8 mouse cellular contexts compared by ENCODE assay signal in genomic region chr19:43616889-43617288, GRCm38 (mm10). TPM values are rescaled to one million over a fixed set of nuclear protein-coding genes. Genes with fewer than 3 reads are reported as not detected.
DNase-seq lines count a peak whose midpoint lies in the region; ATAC-seq and TF ChIP-seq lines count a peak whose summit lies in the region.
"Had no signal": no experiment of that assay in that cellular context is flagged by ENCODE, and none has a peak within 500 bp of the region (broad histone marks: within the 10 kb centered on the region; RNA-seq: fewer than 3 reads in every experiment).

No protein-coding gene starts in this region.

- ATAC-seq in midbrain, postnatal 0 days (ENCODE audit: low FRiP score) = no peak
- ATAC-seq in forebrain, embryonic 16.5 days = peak; percentile 8; the same call in 1 of the 2 replicates
- no peak for ATAC-seq in limb, embryonic 14.5 days (ENCODE audit: low FRiP score, low read depth)
- no peak for ATAC-seq in stomach, postnatal 0 days (ENCODE audit: low FRiP score, low TSS enrichment)

- WGBS in midbrain, embryonic 10.5 days = under 1% methylated on average over 12 of the region's 12 CpGs
- WGBS in midbrain, postnatal 0 days = 1% methylated on average over 12 of the region's 12 CpGs
- WGBS in forebrain, embryonic 16.5 days = 1% methylated on average over 12 of the region's 12 CpGs
- 2% methylated on average over 12 of the region's 12 CpGs for WGBS in limb, embryonic 14.5 days
- 3% methylated on average over 12 of the region's 12 CpGs for WGBS in stomach, postnatal 0 days

- TF ChIP-seq EP300 in stomach, postnatal 0 days (optimal IDR thresholded peaks at IDR 0.05) = no peak

- peak overlapping the region; percentile 52 for H3K4me3 ChIP-seq in midbrain, embryonic 10.5 days
- no peak overlapping the region for H3K4me3 ChIP-seq in midbrain, postnatal 0 days (ENCODE audit: low read depth, low read length)
- H3K4me3 ChIP-seq in forebrain, embryonic 16.5 days (replicated peaks; ENCODE audit: low read length) = peak overlapping the region; percentile 47
- H3K4me3 ChIP-seq in limb, embryonic 14.5 days (replicated peaks; ENCODE audit: low read length) = peak overlapping the region; percentile 28; the same call in 1 of the 2 replicates
- peak overlapping the region; percentile 35 for H3K4me3 ChIP-seq in stomach, postnatal 0 days (ENCODE audit: low read depth, low read length)

- H3K4me2 ChIP-seq in midbrain, postnatal 0 days (ENCODE audit: low read depth, low read length, poor library complexity, severe bottlenecking) = no peak overlapping the region
- H3K4me2 ChIP-seq in forebrain, embryonic 16.5 days (ENCODE audit: low read length) = peak overlapping the region; percentile 66
- peak overlapping the region; percentile 37; the same call in 1 of the 2 replicates for H3K4me2 ChIP-seq in limb, embryonic 14.5 days (replicated peaks; ENCODE audit: low read depth, low read length, severe bottlenecking)
- peak overlapping the region; percentile 45; the same call in 1 of the 2 replicates for H3K4me2 ChIP-seq in stomach, postnatal 0 days (replicated peaks; ENCODE audit: low read depth)

- no peaks in the 10 kb centered on the region for H3K9me3 ChIP-seq in midbrain, embryonic 10.5 days (replicated peaks)
- H3K9me3 ChIP-seq in midbrain, postnatal 0 days (ENCODE audit: low read length) = no peaks in the 10 kb centered on the region
- H3K9me3 ChIP-seq in forebrain, embryonic 16.5 days (ENCODE audit: control insufficient read depth, low read length) = no peaks in the 10 kb centered on the region
- no peaks in the 10 kb centered on the region for H3K9me3 ChIP-seq in limb, embryonic 14.5 days (ENCODE audit: control insufficient read depth, low read length)
- no peaks in the 10 kb centered on the region for H3K9me3 ChIP-seq in stomach, postnatal 0 days (ENCODE audit: control insufficient read depth, low read length)

- peak overlapping the region; percentile 78 for H3K27ac ChIP-seq in midbrain, embryonic 10.5 days (replicated peaks)
- no peak overlapping the region for H3K27ac ChIP-seq in midbrain, postnatal 0 days (ENCODE audit: low read depth, low read length)
- peak overlapping the region; percentile 71 for H3K27ac ChIP-seq in forebrain, embryonic 16.5 days (ENCODE audit: low read length)
- H3K27ac ChIP-seq in limb, embryonic 14.5 days (replicated peaks; ENCODE audit: low read depth, low read length) = no peak overlapping the region
- H3K27ac ChIP-seq in stomach, postnatal 0 days (replicated peaks) = no peak overlapping the region

- no peak for TF ChIP-seq CTCF in midbrain, postnatal 0 days (IDR thresholded peaks at IDR 0.05)
- no peak for TF ChIP-seq CTCF in stomach, postnatal 0 days (IDR thresholded peaks at IDR 0.05; ENCODE audit: low read depth)

- peak; percentile 74 for DNase-seq in midbrain, embryonic 10.5 days (ENCODE audit: low spot score)
- DNase-seq in midbrain, postnatal 0 days (ENCODE audit: low spot score) = no peak
- DNase-seq in limb, embryonic 14.5 days (ENCODE audit: low spot score) = no peak
- no peak for DNase-seq in stomach, postnatal 0 days (ENCODE audit: low spot score)
- no peak for DNase-seq in cerebellum, postnatal 36 days
- DNase-seq in gastrocnemius, adult 8-10 months (ENCODE audit: low spot score in 2 of 2) = no peak
- DNase-seq: thymus, adult 18-20 months had no signal

- H3K4me1 ChIP-seq in midbrain, embryonic 10.5 days = peaks cover 52% of the 10 kb centered on the region
- no peaks in the 10 kb centered on the region for H3K4me1 ChIP-seq in midbrain, postnatal 0 days (ENCODE audit: insufficient read depth, low read length)
- H3K4me1 ChIP-seq in forebrain, embryonic 16.5 days (replicated peaks; ENCODE audit: control insufficient read depth, insufficient read depth, low read length) = peaks cover 34% of the 10 kb centered on the region
- H3K4me1 ChIP-seq in limb, embryonic 14.5 days (ENCODE audit: control insufficient read depth, insufficient read depth, low read length) = peaks cover 7% of the 10 kb centered on the region; the same call in 1 of the 2 replicates
- no peaks in the 10 kb centered on the region for H3K4me1 ChIP-seq in stomach, postnatal 0 days (replicated peaks; ENCODE audit: control insufficient read depth, insufficient read depth)

- H3K9ac ChIP-seq in midbrain, postnatal 0 days (replicated peaks; ENCODE audit: low read length, poor library complexity, severe bottlenecking) = no peak overlapping the region
- peak overlapping the region; percentile 67 for H3K9ac ChIP-seq in forebrain, embryonic 16.5 days (replicated peaks; ENCODE audit: low read depth, low read length)
- no peak overlapping the region for H3K9ac ChIP-seq in limb, embryonic 14.5 days (ENCODE audit: low read depth, low read length, severe bottlenecking)
- no peak overlapping the region for H3K9ac ChIP-seq in stomach, postnatal 0 days (ENCODE audit: low read length)

- H3K36me3 ChIP-seq in midbrain, embryonic 10.5 days = no peaks in the 10 kb centered on the region
- no peaks in the 10 kb centered on the region for H3K36me3 ChIP-seq in midbrain, postnatal 0 days (ENCODE audit: insufficient read depth, low read length)
- H3K36me3 ChIP-seq in forebrain, embryonic 16.5 days (ENCODE audit: control insufficient read depth, insufficient read depth) = no peaks in the 10 kb centered on the region
- no peaks in the 10 kb centered on the region for H3K36me3 ChIP-seq in limb, embryonic 14.5 days (ENCODE audit: control insufficient read depth, insufficient read depth, low read length)
- no peaks in the 10 kb centered on the region for H3K36me3 ChIP-seq in stomach, postnatal 0 days (ENCODE audit: control insufficient read depth, insufficient read depth, low read length)

- TF ChIP-seq POLR2A in limb, embryonic 14.5 days (IDR thresholded peaks at IDR 0.05; ENCODE audit: borderline replicate concordance, extremely low read depth, insufficient read depth, insufficient read length) = no peak

- peaks cover 100% of the 10 kb centered on the region for H3K27me3 ChIP-seq in midbrain, embryonic 10.5 days (ENCODE audit: low read depth, poor library complexity, severe bottlenecking)
- H3K27me3 ChIP-seq in midbrain, postnatal 0 days (ENCODE audit: insufficient read depth, low read length) = peaks cover 75% of the 10 kb centered on the region
- H3K27me3 ChIP-seq in forebrain, embryonic 16.5 days (replicated peaks; ENCODE audit: control insufficient read depth, insufficient read depth, low read length) = peaks cover 46% of the 10 kb centered on the region
- peaks cover 98% of the 10 kb centered on the region for H3K27me3 ChIP-seq in limb, embryonic 14.5 days (ENCODE audit: control insufficient read depth, insufficient read depth, low read length)
- peaks cover 56% of the 10 kb centered on the region for H3K27me3 ChIP-seq in stomach, postnatal 0 days (ENCODE audit: control insufficient read depth, insufficient read depth, low read length)

RNA-seq across cellular contexts. Expression of gene Nkx2-3, which starts 4.8 kb away (rescaled TPM):
- 0.21 and 0.42 TPM in 2 replicates for polyA plus RNA-seq in midbrain, embryonic 10.5 days (2016; fragmentation: Nextera tagmentation; extraction: Ambion mirVana)
- total RNA-seq in midbrain, postnatal 0 days (2014; rRNA removed) = 0.05 TPM in 1 of 2 replicates, not detected in the other
- polyA plus RNA-seq in midbrain, postnatal 0 days (2015; fragmentation: Nextera tagmentation; extraction: Ambion mirVana) = 0.12 TPM in 1 of 2 replicates, not detected in the other
- polyA plus RNA-seq in forebrain, embryonic 16.5 days (2015; fragmentation: Nextera tagmentation; extraction: Ambion mirVana) = 2.2 and 2.7 TPM in 2 replicates
- 0.05 TPM in 1 of 2 replicates, not detected in the other for polyA plus RNA-seq in limb, embryonic 14.5 days (2012; rRNA removed)
- polyA plus RNA-seq in limb, embryonic 14.5 days (2014; fragmentation: Nextera tagmentation; extraction: Ambion mirVana) = not detected in 2 replicates
- 5.4 and 5.7 TPM in 2 replicates for polyA plus RNA-seq in stomach, postnatal 0 days (2015; fragmentation: Nextera tagmentation; extraction: Ambion mirVana)
- total RNA-seq in gastrocnemius, adult 8-10 months (2022) = not detected

RNA-seq across cellular contexts. Expression of gene Slc25a28, which starts 57.8 kb away (rescaled TPM):
- 10.3 and 11.5 TPM in 2 replicates for polyA plus RNA-seq in midbrain, embryonic 10.5 days (2016; fragmentation: Nextera tagmentation; extraction: Ambion mirVana)
- total RNA-seq in midbrain, postnatal 0 days (2014; rRNA removed) = 43.8 and 48.3 TPM in 2 replicates
- 15.2 and 15.5 TPM in 2 replicates for polyA plus RNA-seq in midbrain, postnatal 0 days (2015; fragmentation: Nextera tagmentation; extraction: Ambion mirVana)
- 15.6 and 16.4 TPM in 2 replicates for polyA plus RNA-seq in forebrain, embryonic 16.5 days (2015; fragmentation: Nextera tagmentation; extraction: Ambion mirVana)
- 70.0 and 77.8 TPM in 2 replicates for polyA plus RNA-seq in limb, embryonic 14.5 days (2012; rRNA removed)
- polyA plus RNA-seq in limb, embryonic 14.5 days (2014; fragmentation: Nextera tagmentation; extraction: Ambion mirVana) = 14.2 and 18.0 TPM in 2 replicates
- 9.6 and 11.4 TPM in 2 replicates for polyA plus RNA-seq in stomach, postnatal 0 days (2015; fragmentation: Nextera tagmentation; extraction: Ambion mirVana)
- total RNA-seq in gastrocnemius, adult 8-10 months (2022) = 10 to 100 TPM; 26.4 to 36.4 (median 31.5) TPM

Comparison
In these comparisons a context has a peak if more than half of its experiments do, and no peak if none do; other contexts are left out.
1. H3K27ac ChIP-seq: peak in midbrain, embryonic 10.5 days (single experiment) and forebrain, embryonic 16.5 days (single experiment); none in midbrain, postnatal 0 days (single experiment), limb, embryonic 14.5 days (single experiment) and stomach, postnatal 0 days (single experiment).